Mouse (Mus musculus) liver, embryonic 15.5 days (tissue): ENCODE measurements around the gene Zfp346. TPM values are rescaled to one million over a fixed set of nuclear protein-coding genes. Genes with fewer than 3 reads are reported as not detected.

Experiments
- ATAC-seq: fragments of 200-750 bp; cut with Nextera tagmentation; 2 replicates; pipeline ENCODE4 v1.8.0; 2017; ENCODE audit warnings: moderate number of reproducible peaks, mild to moderate bottlenecking, moderate library complexity; ENCODE audit not compliant: insufficient read depth
- H3K27ac ChIP-seq: fragments of 300-500 bp; sonication (generic); replicated peaks from 2 replicates; pipeline ENCODE4 v1.5.1; 2015; ENCODE audit warnings: mild to moderate bottlenecking, inconsistent platforms
- H3K27me3 ChIP-seq: fragments of 300-500 bp; sonication (generic); 2 replicates; pipeline ENCODE4 v1.6.1; 2015; ENCODE audit warnings: mild to moderate bottlenecking, inconsistent platforms
- H3K36me3 ChIP-seq: fragments of 300-500 bp; sonication (generic); replicated peaks from 2 replicates; pipeline ENCODE4 v1.6.1; 2015; ENCODE audit warnings: moderate library complexity, mild to moderate bottlenecking, inconsistent platforms
- H3K4me1 ChIP-seq: fragments of 300-500 bp; sonication (generic); replicated peaks from 2 replicates; pipeline ENCODE4 v1.6.1; 2015; ENCODE audit warnings: inconsistent platforms
- H3K4me2 ChIP-seq: fragments of 300-500 bp; sonication (generic); 2 replicates; pipeline ENCODE4 v1.6.1; 2015; ENCODE audit warnings: moderate library complexity, mild to moderate bottlenecking, inconsistent platforms
- H3K4me3 ChIP-seq: fragments of 300-500 bp; sonication (generic); replicated peaks from 2 replicates; pipeline ENCODE4 v1.5.1; 2015; ENCODE audit warnings: mild to moderate bottlenecking, inconsistent platforms
- H3K9ac ChIP-seq: fragments of 300-500 bp; sonication (generic); 2 replicates; pipeline ENCODE4 v1.6.1; 2015; ENCODE audit warnings: moderate library complexity, mild to moderate bottlenecking, inconsistent platforms
- H3K9me3 ChIP-seq: fragments of 300-500 bp; sonication (generic); replicated peaks from 2 replicates; pipeline ENCODE4 v1.6.1; 2016; ENCODE audit warnings: inconsistent platforms
- WGBS: fragments of 180-500 bp; shearing (Covaris S2); methylation state at CpG from one replicate; pipeline ENCODE4 v1.1.7; 2015; ENCODE audit warnings: mixed read lengths; ENCODE audit not compliant: insufficient replicate concordance; 5-methylcytosine and 5-hydroxymethylcytosine counted together
- polyA plus RNA-seq: library from polyadenylated mRNA; unstranded; fragments of >200 nt; fragmentation: Nextera tagmentation; extraction: Ambion mirVana; gene quantifications from 2 replicates; pipeline ENCODE4 v1.2.1, GENCODE M21; 2015

The Zfp346 gene
- polyA plus RNA-seq, 1 experiment from 2014 or later, result 6.9 TPM

DNA sequence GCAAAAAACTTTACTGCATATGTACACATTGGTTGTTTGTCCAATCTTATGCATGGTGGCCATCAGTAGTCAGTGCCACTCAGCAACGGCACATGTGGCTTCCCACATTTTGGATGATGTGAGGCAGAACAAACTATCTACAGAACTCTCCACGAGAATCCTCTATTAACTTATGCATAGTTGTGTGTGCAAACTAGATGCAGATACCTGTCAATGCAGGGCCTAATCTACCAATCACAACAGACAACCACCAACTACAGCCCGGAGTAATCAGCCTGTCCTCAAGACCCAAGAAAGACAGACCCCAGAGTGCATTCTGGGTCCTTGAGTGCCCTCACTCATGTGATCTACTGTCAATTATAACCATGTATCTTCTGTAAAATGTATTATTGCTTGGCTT lies 2.7 kb upstream of the Zfp346 start:
- no peak for ATAC-seq
- H3K4me1 ChIP-seq, result peaks cover 51% of the 10 kb centered on the region
- H3K9me3 ChIP-seq, result no peaks in the 10 kb centered on the region
- no peak overlapping the region for H3K4me3 ChIP-seq
- no peak overlapping the region for H3K9ac ChIP-seq
- H3K27ac ChIP-seq, result no peak overlapping the region
- 89% methylated on average over 3 of the region's 3 CpGs for WGBS
- peaks cover under 1% of the 10 kb centered on the region; the same call in 1 of the 2 replicates for H3K36me3 ChIP-seq
- H3K27me3 ChIP-seq, result no peaks in the 10 kb centered on the region
- no peak overlapping the region for H3K4me2 ChIP-seq

DNA sequence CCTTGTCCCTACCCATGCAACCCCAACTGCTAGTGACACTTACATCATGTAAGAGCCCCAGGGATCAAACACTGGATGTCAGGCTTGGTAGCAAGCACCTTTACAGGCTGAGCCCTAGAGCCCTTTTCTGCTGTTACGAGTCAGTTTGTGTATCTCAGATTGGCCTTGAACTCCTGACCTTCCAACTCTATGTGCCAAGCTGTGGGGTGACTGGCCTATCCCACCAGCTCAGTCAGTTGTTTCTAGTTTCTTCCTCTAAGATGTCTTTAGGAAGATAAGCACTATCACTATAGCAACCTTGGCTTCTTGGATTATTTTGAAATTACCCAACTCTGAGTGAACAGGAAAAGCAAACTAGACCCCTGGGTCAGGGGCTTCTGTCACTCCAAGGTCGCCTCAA lies 1.8 kb upstream of the Zfp346 start:
- peaks cover 54% of the 10 kb centered on the region for H3K4me1 ChIP-seq
- no peak for ATAC-seq
- no peaks in the 10 kb centered on the region for H3K9me3 ChIP-seq
- no peaks in the 10 kb centered on the region for H3K27me3 ChIP-seq
- no peak overlapping the region for H3K9ac ChIP-seq
- no peak overlapping the region for H3K4me2 ChIP-seq
- H3K27ac ChIP-seq, result no peak overlapping the region
- WGBS, result 46% methylated on average over 2 of the region's 2 CpGs
- no peak overlapping the region for H3K4me3 ChIP-seq
- peaks cover 10% of the 10 kb centered on the region for H3K36me3 ChIP-seq

- H3K4me3 ChIP-seq, result peak overlapping the region; percentile 89
- peak overlapping the region; percentile 84 for H3K27ac ChIP-seq
- peak overlapping the region; percentile 86 for H3K4me2 ChIP-seq
- WGBS, result 8% methylated on average over 8 of the region's 8 CpGs
- ATAC-seq, result no peak
- no peaks in the 10 kb centered on the region for H3K9me3 ChIP-seq
- peaks cover 38% of the 10 kb centered on the region for H3K4me1 ChIP-seq
- H3K36me3 ChIP-seq, result peaks cover 24% of the 10 kb centered on the region
- peak overlapping the region; percentile 81 for H3K9ac ChIP-seq
- no peaks in the 10 kb centered on the region for H3K27me3 ChIP-seq
These were observed 1.0 kb downstream of the Zfp346 start for GRCm38 (mm10) chr13:55105953-55106691.

GRCm38 (mm10) chr13:55107116-55107515 lies 2.0 kb downstream of the Zfp346 start:
- no peak overlapping the region for H3K9ac ChIP-seq
- no peak overlapping the region for H3K27ac ChIP-seq
- 76% methylated on average over 4 of the region's 4 CpGs for WGBS
- no peaks in the 10 kb centered on the region for H3K27me3 ChIP-seq
- H3K4me2 ChIP-seq, result peak overlapping the region; percentile 86
- no peaks in the 10 kb centered on the region for H3K9me3 ChIP-seq
- no peak for ATAC-seq
- H3K4me1 ChIP-seq, result peaks cover 38% of the 10 kb centered on the region
- H3K4me3 ChIP-seq, result peak overlapping the region; percentile 89
- peaks cover 24% of the 10 kb centered on the region for H3K36me3 ChIP-seq

GRCm38 (mm10) chr13:55107694-55108093 lies 2.6 kb downstream of the Zfp346 start:
- Histone ChIP-seq H3K4me1 (peaks cover 38% of the 10 kb centered on the region), H3K9me3 (no peaks in the 10 kb centered on the region), H3K27ac (no peak overlapping the region), H3K36me3 (peaks cover 27% of the 10 kb centered on the region), H3K9ac (no peak overlapping the region), H3K27me3 (no peaks in the 10 kb centered on the region), H3K4me2 (no peak overlapping the region), H3K4me3 (no peak overlapping the region)
- ATAC-seq, result no peak
- WGBS, result 83% methylated on average over 8 of the region's 8 CpGs

DNA sequence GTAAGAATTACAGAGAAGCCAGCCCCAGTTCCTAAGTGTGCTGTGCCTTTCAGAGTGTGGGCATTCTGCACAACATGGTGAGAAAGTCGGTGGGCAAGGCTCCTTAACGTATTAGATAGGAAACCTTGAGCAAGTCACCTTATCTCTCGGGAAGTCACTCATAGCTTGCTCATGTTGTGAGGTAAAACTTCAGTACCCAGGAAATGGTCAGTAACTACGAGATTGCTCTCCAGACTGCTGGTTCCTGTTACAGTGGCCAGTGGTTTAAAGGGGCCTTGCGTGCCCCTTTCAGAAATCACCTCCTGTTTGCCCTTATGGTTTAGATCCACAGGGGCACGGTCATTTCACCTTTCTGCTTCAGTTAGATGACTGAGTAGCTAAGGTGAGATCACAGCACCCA lies 9.3 kb downstream of the Zfp346 start:
- Histone ChIP-seq H3K9me3 (no peaks in the 10 kb centered on the region), H3K4me2 (no peak overlapping the region), H3K4me1 (no peaks in the 10 kb centered on the region), H3K4me3 (no peak overlapping the region), H3K36me3 (peaks cover 69% of the 10 kb centered on the region), H3K27me3 (no peaks in the 10 kb centered on the region), H3K27ac (no peak overlapping the region), H3K9ac (no peak overlapping the region)
- 49% methylated on average over 6 of the region's 6 CpGs for WGBS
- no peak for ATAC-seq

GRCm38 (mm10) chr13:55124903-55125302 lies 19.8 kb downstream of the Zfp346 start:
- no peaks in the 10 kb centered on the region for H3K4me1 ChIP-seq
- no peaks in the 10 kb centered on the region for H3K27me3 ChIP-seq
- WGBS, result 72% methylated on average over 6 of the region's 6 CpGs
- H3K4me3 ChIP-seq, result no peak overlapping the region
- no peak overlapping the region for H3K27ac ChIP-seq
- no peaks in the 10 kb centered on the region for H3K9me3 ChIP-seq
- H3K4me2 ChIP-seq, result no peak overlapping the region
- H3K9ac ChIP-seq, result no peak overlapping the region
- ATAC-seq, result no peak
- H3K36me3 ChIP-seq, result peaks cover 58% of the 10 kb centered on the region

- Histone ChIP-seq H3K4me1 (peaks cover 4% of the 10 kb centered on the region; the same call in 1 of the 2 replicates), H3K27ac (no peak within 1 kb of the TSS), H3K27me3 (no peaks in the 10 kb centered on the region), H3K9ac (no peak within 1 kb of the TSS), H3K9me3 (no peaks in the 10 kb centered on the region), H3K36me3 (peaks cover 44% of the 10 kb centered on the region), H3K4me2 (no peak within 1 kb of the TSS), H3K4me3 (no peak within 1 kb of the TSS)
- ATAC-seq, result no peak
- 86% methylated on average over 2 of the region's 2 CpGs for WGBS
These were observed 28.3 kb downstream of the Zfp346 start, which contains the start of gene Gm17617 for GRCm38 (mm10) chr13:55133448-55133847. TSS of gene Gm17617 (minus strand) at chr13:55133548.

GRCm38 (mm10) chr13:55135382-55135781 lies 30.3 kb downstream of the Zfp346 start:
- Histone ChIP-seq H3K9ac (no peak overlapping the region), H3K4me2 (no peak overlapping the region), H3K4me3 (no peak overlapping the region), H3K36me3 (peaks cover 31% of the 10 kb centered on the region), H3K9me3 (no peaks in the 10 kb centered on the region), H3K27me3 (no peaks in the 10 kb centered on the region), H3K4me1 (peaks cover 4% of the 10 kb centered on the region; the same call in 1 of the 2 replicates), H3K27ac (no peak overlapping the region)
- ATAC-seq, result peak; percentile 49; the same call in 1 of the 2 replicates
- WGBS, result 10% methylated on average over 5 of the region's 5 CpGs

- no peak for ATAC-seq
- no peak overlapping the region for H3K4me3 ChIP-seq
- no peak overlapping the region for H3K9ac ChIP-seq
- WGBS, result 72% methylated on average over 2 of the region's 2 CpGs
- no peaks in the 10 kb centered on the region for H3K36me3 ChIP-seq
- no peak overlapping the region for H3K4me2 ChIP-seq
- no peaks in the 10 kb centered on the region for H3K9me3 ChIP-seq
- no peak overlapping the region for H3K27ac ChIP-seq
- H3K27me3 ChIP-seq, result no peaks in the 10 kb centered on the region
- peaks cover under 1% of the 10 kb centered on the region; the same call in 1 of the 2 replicates for H3K4me1 ChIP-seq
These were observed 35.2 kb downstream of the Zfp346 start for GRCm38 (mm10) chr13:55140271-55140670.

- Histone ChIP-seq H3K4me2 (peak within 1 kb of the TSS; percentile 49), H3K36me3 (no peaks in the 10 kb centered on the region), H3K4me1 (0 out of 2 replicates have a peak, but pooled peaks cover 4% of the 10 kb centered on the region), H3K27ac (peak within 1 kb of the TSS; percentile 84), H3K27me3 (peaks cover 67% of the 10 kb centered on the region), H3K9ac (no peak within 1 kb of the TSS), H3K4me3 (peak within 1 kb of the TSS; percentile 51), H3K9me3 (no peaks in the 10 kb centered on the region)
- WGBS, result 3% methylated on average over 65 of the region's 68 CpGs
- peak; percentile 82 for ATAC-seq
These were observed 47.7 kb downstream of the Zfp346 start, which contains the start of gene Fgfr4 for GRCm38 (mm10) chr13:55152621-55153415. TSS of gene Fgfr4 (plus strand) at chr13:55152640.
